Mouse (Mus musculus) CH12.LX (cell line): ENCODE measurements at regions not wholly inside any gene's neighbourhood (a gene's known extent, or its start where the extent isn't known, plus 50 kb on each side); places are given as distances from the start of the nearest gene placed in this dataset.

ENCODE experiments used
- BHLHE40 ChIP-seq: IDR thresholded peaks from 2 replicates; pipeline ENCODE4 v1.6.1; 2011; ENCODE audit warnings: mild to moderate bottlenecking, low read depth, low read length, improper control_type of control experiment
- CTCF ChIP-seq, 2 experiments: IDR thresholded peaks in 1 of 2; conservative IDR thresholded peaks in 1 of 2; 2 replicates each; pipeline ENCODE4 v1.5.1; 2011 to 2012; ENCODE audit warnings: low read depth in 2 of 2, low read length in 2 of 2, improper control_type of control experiment in 1 of 2, inconsistent platforms in 1 of 2, mild to moderate bottlenecking in 1 of 2, moderate library complexity in 1 of 2
- E2F4 ChIP-seq: IDR thresholded peaks from 2 replicates; pipeline ENCODE4 v1.6.1; 2011; ENCODE audit warnings: low read depth, low read length, improper control_type of control experiment; ENCODE audit not compliant: insufficient replicate concordance
- MAFK ChIP-seq: IDR thresholded peaks from 2 replicates; pipeline ENCODE4 v1.6.1; 2011; ENCODE audit warnings: low read length, improper control_type of control experiment; ENCODE audit not compliant: insufficient replicate concordance
- POLR2A ChIP-seq: IDR thresholded peaks from 2 replicates; pipeline ENCODE4 v1.6.1; 2011; ENCODE audit warnings: low read depth, mild to moderate bottlenecking, improper control_type of control experiment, low read length
- USF1 ChIP-seq: IDR thresholded peaks from 2 replicates; pipeline ENCODE4 v1.6.1; 2014; ENCODE audit warnings: low read depth, mild to moderate bottlenecking, inconsistent platforms, low read length, improper control_type of control experiment
- ZC3H11A ChIP-seq: IDR thresholded peaks from 2 replicates; pipeline ENCODE4 v1.6.1; 2012; ENCODE audit warnings: low read depth, mild to moderate bottlenecking, inconsistent platforms, low read length, improper control_type of control experiment

- TF ChIP-seq MAFK (no peak), POLR2A (no peak), BHLHE40 (no peak), E2F4 (no peak), CTCF (conservative IDR thresholded peaks at IDR 0.05 in 1 of 2, IDR thresholded peaks at IDR 0.05 in 1 of 2; ENCODE audit: low read depth in 2 of 2, low read length in 2 of 2) (no peak), ZC3H11A (no peak), USF1 (no peak)
Observed at GRCm38 (mm10) chr4:72005926-72006325, 194.8 kb downstream of the Tle1 start.
